Mouse (Mus musculus) heart, embryonic 10.5 days (tissue): Measurements from ENCODE around the gene Sec1. TPM values are rescaled to one million over a fixed set of nuclear protein-coding genes. Genes with fewer than 3 reads are reported as not detected.

Source experiments
- DNase-seq: peaks from one replicate; pipeline ENCODE4 v3.0.0-alpha.2; 2017; ENCODE audit warnings: low spot score
- H3K27ac ChIP-seq: fragments of 300-500 bp; sonication (generic); 2 replicates; pipeline ENCODE4 v1.5.1; 2016; ENCODE audit warnings: mild to moderate bottlenecking
- H3K27me3 ChIP-seq: fragments of 300-500 bp; sonication (generic); 2 replicates; pipeline ENCODE4 v1.6.1; 2016; ENCODE audit warnings: mild to moderate bottlenecking; ENCODE audit not compliant: poor library complexity, insufficient read depth, severe bottlenecking
- H3K36me3 ChIP-seq: fragments of 300-500 bp; sonication (generic); 2 replicates; pipeline ENCODE4 v1.6.1; 2016; ENCODE audit warnings: mild to moderate bottlenecking, moderate library complexity
- H3K4me1 ChIP-seq: fragments of 300-500 bp; sonication (generic); 2 replicates; pipeline ENCODE4 v1.6.1; 2016; ENCODE audit warnings: mild to moderate bottlenecking
- H3K4me3 ChIP-seq: fragments of 300-500 bp; sonication (generic); 2 replicates; pipeline ENCODE4 v1.5.1; 2016; ENCODE audit warnings: mild to moderate bottlenecking, moderate library complexity
- H3K9me3 ChIP-seq: fragments of 300-500 bp; sonication (generic); 2 replicates; pipeline ENCODE4 v1.6.1; 2016; ENCODE audit warnings: mild to moderate bottlenecking, moderate library complexity
- WGBS: fragments of 180-500 bp; shearing (Covaris S2); methylation state at CpG from one replicate; pipeline ENCODE4 v1.1.7; 2016; 5-methylcytosine and 5-hydroxymethylcytosine counted together
- polyA plus RNA-seq: library from polyadenylated mRNA; unstranded; fragments of >200 nt; fragmentation: Nextera tagmentation; extraction: Ambion mirVana; gene quantifications from 2 replicates; pipeline ENCODE4 v1.2.1, GENCODE M21; 2016

Gene Sec1
- polyA plus RNA-seq, 1 experiment from 2014 or later: 0.51 TPM

GRCm38 (mm10) chr7:45646671-45647070, 47.5 kb downstream of the Sec1 start:
- H3K9me3 ChIP-seq: no peaks in the 10 kb centered on the region
- no peak for DNase-seq
- WGBS: 74% methylated on average over 4 of the region's 4 CpGs
- no peaks in the 10 kb centered on the region for H3K27me3 ChIP-seq
- H3K36me3 ChIP-seq: no peaks in the 10 kb centered on the region
- no peak overlapping the region for H3K4me3 ChIP-seq
- H3K27ac ChIP-seq: no peak overlapping the region
- H3K4me1 ChIP-seq: peaks cover 53% of the 10 kb centered on the region

- Histone ChIP-seq H3K27ac (no peak overlapping the region), H3K27me3 (peaks cover 3% of the 10 kb centered on the region; the same call in 1 of the 2 replicates), H3K36me3 (no peaks in the 10 kb centered on the region), H3K4me1 (peaks cover 63% of the 10 kb centered on the region), H3K4me3 (no peak overlapping the region), H3K9me3 (no peaks in the 10 kb centered on the region)
- DNase-seq: no peak
- WGBS: 86% methylated on average over 7 of the region's 7 CpGs
These were observed 48.6 kb downstream of the Sec1 start for GRCm38 (mm10) chr7:45645591-45645971.

GRCm38 (mm10) chr7:45644872-45645590, 49.2 kb downstream of the Sec1 start:
- WGBS: 50% methylated on average over 6 of the region's 6 CpGs
- Histone ChIP-seq H3K27ac (peak overlapping the region; percentile 77; the same call in 1 of the 2 replicates), H3K27me3 (peaks cover 8% of the 10 kb centered on the region; the same call in 1 of the 2 replicates), H3K4me1 (peaks cover 61% of the 10 kb centered on the region), H3K36me3 (no peaks in the 10 kb centered on the region), H3K4me3 (peak overlapping the region; percentile 61; the same call in 1 of the 2 replicates), H3K9me3 (no peaks in the 10 kb centered on the region)
- DNase-seq: no peak

GRCm38 (mm10) chr7:45644183-45644582, 50.0 kb downstream of the Sec1 start:
- no peak for DNase-seq
- Histone ChIP-seq H3K9me3 (no peaks in the 10 kb centered on the region), H3K4me3 (peak overlapping the region; percentile 61), H3K36me3 (no peaks in the 10 kb centered on the region), H3K4me1 (peaks cover 63% of the 10 kb centered on the region), H3K27ac (peak overlapping the region; percentile 77), H3K27me3 (peaks cover 8% of the 10 kb centered on the region; the same call in 1 of the 2 replicates)
- WGBS: 9% methylated on average over 18 of the region's 18 CpGs

- Histone ChIP-seq H3K4me1 (peaks cover 64% of the 10 kb centered on the region), H3K27ac (peak overlapping the region; percentile 90), H3K4me3 (peak overlapping the region; percentile 61), H3K27me3 (peaks cover 8% of the 10 kb centered on the region; the same call in 1 of the 2 replicates), H3K36me3 (no peaks in the 10 kb centered on the region), H3K9me3 (no peaks in the 10 kb centered on the region)
- DNase-seq: peak; percentile 98
- WGBS: 5% methylated on average over 28 of the region's 28 CpGs
These were observed 50.6 kb downstream of the Sec1 start for GRCm38 (mm10) chr7:45643441-45644178.

- DNase-seq: no peak
- Histone ChIP-seq H3K27me3 (peaks cover 8% of the 10 kb centered on the region; the same call in 1 of the 2 replicates), H3K4me1 (peaks cover 73% of the 10 kb centered on the region), H3K4me3 (peak overlapping the region; percentile 61), H3K27ac (peak overlapping the region; percentile 90), H3K9me3 (no peaks in the 10 kb centered on the region), H3K36me3 (no peaks in the 10 kb centered on the region; the same call in 1 of the 2 replicates)
- 42% methylated on average over 16 of the region's 16 CpGs for WGBS
These were observed 51.5 kb downstream of the Sec1 start for GRCm38 (mm10) chr7:45642503-45643255.

GRCm38 (mm10) chr7:45642083-45642482, 52.1 kb downstream of the Sec1 start:
- Histone ChIP-seq H3K9me3 (no peaks in the 10 kb centered on the region), H3K4me3 (no peak overlapping the region), H3K27me3 (peaks cover 8% of the 10 kb centered on the region; the same call in 1 of the 2 replicates), H3K4me1 (peaks cover 69% of the 10 kb centered on the region), H3K27ac (peak overlapping the region; percentile 4; the same call in 1 of the 2 replicates), H3K36me3 (peaks cover 2% of the 10 kb centered on the region; the same call in 1 of the 2 replicates)
- WGBS: 63% methylated on average over 5 of the region's 5 CpGs
- no peak for DNase-seq

GRCm38 (mm10) chr7:45641391-45642040, 52.7 kb downstream of the Sec1 start:
- no peaks in the 10 kb centered on the region for H3K9me3 ChIP-seq
- peak overlapping the region; percentile 44; the same call in 1 of the 2 replicates for H3K27ac ChIP-seq
- H3K36me3 ChIP-seq: peaks cover 7% of the 10 kb centered on the region
- no peak for DNase-seq
- H3K4me3 ChIP-seq: 0 out of 2 replicates have a peak overlapping the region, but pooled peaks have one; percentile 23
- peaks cover 8% of the 10 kb centered on the region; the same call in 1 of the 2 replicates for H3K27me3 ChIP-seq
- peaks cover 72% of the 10 kb centered on the region for H3K4me1 ChIP-seq
- 62% methylated on average over 17 of the region's 17 CpGs for WGBS

GRCm38 (mm10) chr7:45640191-45640957, 53.8 kb downstream of the Sec1 start:
- no peak overlapping the region for H3K4me3 ChIP-seq
- H3K4me1 ChIP-seq: peaks cover 77% of the 10 kb centered on the region
- peaks cover 8% of the 10 kb centered on the region; the same call in 1 of the 2 replicates for H3K27me3 ChIP-seq
- DNase-seq: no peak
- WGBS: 72% methylated on average over 19 of the region's 19 CpGs
- peaks cover 14% of the 10 kb centered on the region for H3K36me3 ChIP-seq
- H3K9me3 ChIP-seq: no peaks in the 10 kb centered on the region
- H3K27ac ChIP-seq: peak overlapping the region; percentile 43; the same call in 1 of the 2 replicates

GRCm38 (mm10) chr7:45639561-45640027, 54.6 kb downstream of the Sec1 start, which contains the start of gene Mamstr:
Gene Mamstr, plus strand, starts transcription at chr7:45639977.
- H3K4me1 ChIP-seq: peaks cover 71% of the 10 kb centered on the region
- peak within 1 kb of the TSS; percentile 43 for H3K27ac ChIP-seq
- peaks cover 8% of the 10 kb centered on the region; the same call in 1 of the 2 replicates for H3K27me3 ChIP-seq
- no peak for DNase-seq
- peak within 1 kb of the TSS; percentile 38; the same call in 1 of the 2 replicates for H3K4me3 ChIP-seq
- peaks cover 14% of the 10 kb centered on the region for H3K36me3 ChIP-seq
- WGBS: 21% methylated on average over 19 of the region's 19 CpGs
- H3K9me3 ChIP-seq: no peaks in the 10 kb centered on the region

GRCm38 (mm10) chr7:45638623-45639401, 55.4 kb downstream of the Sec1 start:
- 25% methylated on average over 29 of the region's 29 CpGs for WGBS
- Histone ChIP-seq H3K4me3 (peak overlapping the region; percentile 38), H3K27ac (peak overlapping the region; percentile 75), H3K4me1 (peaks cover 63% of the 10 kb centered on the region), H3K9me3 (no peaks in the 10 kb centered on the region), H3K27me3 (peaks cover 8% of the 10 kb centered on the region; the same call in 1 of the 2 replicates), H3K36me3 (peaks cover 14% of the 10 kb centered on the region)
- peak; percentile 98 for DNase-seq
